Mouse (Mus musculus): ENCODE measurements around the gene Cd2.

DNA sequence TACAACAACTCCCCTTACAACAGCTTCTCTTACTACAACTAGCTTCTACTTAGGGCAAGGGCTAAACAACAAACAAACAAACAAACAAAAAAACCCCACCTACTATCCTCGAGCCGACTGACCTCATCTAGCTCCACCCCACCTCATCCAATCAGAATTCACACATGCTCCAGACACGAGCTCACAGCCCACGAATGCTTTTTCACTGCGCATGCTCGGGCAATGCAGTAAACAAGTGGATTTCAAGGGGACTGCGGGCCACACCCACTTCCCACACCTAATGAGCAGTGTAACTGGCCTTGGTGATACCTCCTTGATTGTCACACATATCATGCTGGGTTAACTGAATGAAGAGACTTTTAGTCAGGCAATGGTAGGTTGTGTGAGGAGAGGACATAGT, 19.4 kb downstream of the Cd2 start:
- TF ChIP-seq POLR2A (IDR thresholded peaks at IDR 0.05; ENCODE audit: low read depth, low read length), result no peak
- TF ChIP-seq CTCF (conservative IDR thresholded peaks at IDR 0.05; ENCODE audit: insufficient read depth, insufficient read length, low read depth, low read length), result no peak
